In the genomic region with DNA sequence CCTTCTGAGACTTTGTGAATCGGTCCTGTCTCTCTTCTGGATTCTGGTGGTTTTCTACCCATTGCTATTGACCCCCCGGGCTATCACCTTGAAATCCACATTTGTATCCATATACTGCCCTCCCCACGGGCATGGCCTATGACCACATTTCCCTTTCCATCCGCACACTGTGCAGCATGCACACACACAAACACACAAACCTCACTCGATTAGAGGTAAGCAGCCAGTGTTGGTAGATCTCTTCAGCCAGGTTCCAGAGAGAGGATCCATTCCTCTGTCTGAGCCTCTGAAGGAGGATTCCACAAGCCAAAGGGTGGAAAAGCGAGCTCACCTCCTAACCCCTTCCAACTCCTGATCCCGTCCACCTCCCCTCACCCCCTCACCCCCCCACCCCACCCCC, we compare ENCODE assay signal across 25 mouse cellular contexts.
DNase-seq lines count a peak whose midpoint lies in the region; ATAC-seq and TF ChIP-seq lines count a peak whose summit lies in the region.
"Had no signal": no experiment of that assay in that cellular context is flagged by ENCODE, and none has a peak within 500 bp of the region (broad histone marks: within the 10 kb centered on the region; RNA-seq: fewer than 3 reads in every experiment).

No protein-coding gene starts in this region.

- TF ChIP-seq CTCF in layer of hippocampus, adult 2 months (conservative IDR thresholded peaks at IDR 0.05), result no peak
- TF ChIP-seq CTCF in cortical plate, adult 2 months (IDR thresholded peaks at IDR 0.05; ENCODE audit: extremely low read depth, insufficient read depth, low read length), result no peak

- H3K27ac ChIP-seq in heart, embryonic 11.5 days (ENCODE audit: low read depth, low read length), result no peak overlapping the region
- peak overlapping the region; percentile 78; the same call in 1 of the 2 replicates for H3K27ac ChIP-seq in layer of hippocampus, adult 2 months
- 0 out of 2 replicates have a peak overlapping the region, but pooled peaks have one; percentile 41 for H3K27ac ChIP-seq in lung, embryonic 15.5 days
- H3K27ac ChIP-seq in cortical plate, adult 2 months (ENCODE audit: insufficient read depth, low read length), result 0 out of 2 replicates have a peak overlapping the region, but pooled peaks have one; percentile 4
- H3K27ac ChIP-seq: forebrain, embryonic 10.5 days; forebrain, embryonic 13.5 days; heart, embryonic 15.5 days; hindbrain, embryonic 10.5 days; hindbrain, embryonic 13.5 days had no signal

- no peak overlapping the region for H3K4me2 ChIP-seq in heart, embryonic 11.5 days
- H3K4me2 ChIP-seq in lung, embryonic 15.5 days, result no peak overlapping the region
- H3K4me2 ChIP-seq: forebrain, embryonic 13.5 days; heart, embryonic 12.5 days; heart, embryonic 15.5 days; hindbrain, embryonic 13.5 days had no signal

- 77% methylated on average over 7 of the region's 7 CpGs for WGBS in heart, embryonic 11.5 days (ENCODE audit: insufficient replicate concordance)
- 87% methylated on average over 7 of the region's 7 CpGs for WGBS in lung, embryonic 15.5 days

- no peaks in the 10 kb centered on the region for H3K9me3 ChIP-seq in heart, embryonic 11.5 days (replicated peaks; ENCODE audit: control insufficient read depth, low read length)
- H3K9me3 ChIP-seq in lung, embryonic 15.5 days, result no peaks in the 10 kb centered on the region
- H3K9me3 ChIP-seq: forebrain, embryonic 10.5 days; forebrain, embryonic 13.5 days; heart, embryonic 12.5 days; heart, embryonic 15.5 days; hindbrain, embryonic 10.5 days; hindbrain, embryonic 13.5 days had no signal

- no peaks in the 10 kb centered on the region for H3K36me3 ChIP-seq in heart, embryonic 11.5 days (ENCODE audit: control insufficient read depth, insufficient read depth, low read length)
- H3K36me3 ChIP-seq in lung, embryonic 15.5 days, result no peaks in the 10 kb centered on the region
- H3K36me3 ChIP-seq: forebrain, embryonic 10.5 days; heart, embryonic 12.5 days; heart, embryonic 15.5 days; hindbrain, embryonic 10.5 days; hindbrain, embryonic 13.5 days had no signal

- ATAC-seq in heart, embryonic 11.5 days (replicated peaks; ENCODE audit: insufficient number of reproducible peaks, low FRiP score, low TSS enrichment), result no peak
- ATAC-seq in lung, embryonic 15.5 days (ENCODE audit: borderline replicate concordance, extremely low read depth, low FRiP score, low TSS enrichment), result no peak
- ATAC-seq: activated CD4-positive, CD25-positive, alpha-beta regulatory T cell, adult 4 months; forebrain, embryonic 13.5 days; forebrain, embryonic 16.5 days had no signal

- no peak overlapping the region for H3K4me3 ChIP-seq in heart, embryonic 11.5 days (ENCODE audit: low read depth, low read length)
- no peak overlapping the region for H3K4me3 ChIP-seq in layer of hippocampus, adult 2 months
- H3K4me3 ChIP-seq in lung, embryonic 15.5 days, result no peak overlapping the region
- H3K4me3 ChIP-seq in cortical plate, adult 2 months (ENCODE audit: insufficient read depth, low read length), result no peak overlapping the region
- H3K4me3 ChIP-seq: forebrain, embryonic 10.5 days; forebrain, embryonic 13.5 days; heart, embryonic 12.5 days; heart, embryonic 15.5 days; hindbrain, embryonic 10.5 days; hindbrain, embryonic 13.5 days had no signal

- DNase-seq in heart, adult 11 months, result peak; percentile 55
- DNase-seq in layer of hippocampus, adult 2 months (ENCODE audit: low spot score in 2 of 2), result no peak
- no peak for DNase-seq in layer of hippocampus, adult 9-11 months
- no peak for DNase-seq in lung, postnatal 4 days
- DNase-seq: adrenal gland, adult 8-10 months; adrenal gland, postnatal 25 days; cerebellum, adult 11-12 months; cerebellum, adult 8-10 months; cerebellum, postnatal 10 days; cerebellum, postnatal 36 days; gastrocnemius, postnatal 10 days; gastrocnemius, postnatal 36 days; heart, postnatal 10 days; heart, postnatal 36 days had no signal

- H3K4me1 ChIP-seq in heart, embryonic 11.5 days (ENCODE audit: control insufficient read depth, insufficient read depth, low read length), result peaks cover 13% of the 10 kb centered on the region
- H3K4me1 ChIP-seq in lung, embryonic 15.5 days, result peaks cover 36% of the 10 kb centered on the region
- H3K4me1 ChIP-seq in cortical plate, adult 2 months (ENCODE audit: control insufficient read depth, insufficient read depth, low read length), result peaks cover 2% of the 10 kb centered on the region; the same call in 1 of the 2 replicates

- TF ChIP-seq POLR2A in cortical plate, adult 2 months (IDR thresholded peaks at IDR 0.05; ENCODE audit: extremely low read depth, insufficient read depth, low read length), result no peak

- no peaks in the 10 kb centered on the region for H3K27me3 ChIP-seq in heart, embryonic 11.5 days (ENCODE audit: control insufficient read depth, insufficient read depth, low read length)
- H3K27me3 ChIP-seq in lung, embryonic 15.5 days, result no peaks in the 10 kb centered on the region
- H3K27me3 ChIP-seq: forebrain, embryonic 13.5 days; heart, embryonic 12.5 days; heart, embryonic 15.5 days; hindbrain, embryonic 13.5 days had no signal

- H3K9ac ChIP-seq in heart, embryonic 11.5 days (ENCODE audit: low read depth, low read length), result no peak overlapping the region
- no peak overlapping the region for H3K9ac ChIP-seq in lung, embryonic 15.5 days
- H3K9ac ChIP-seq: forebrain, embryonic 13.5 days; heart, embryonic 12.5 days; heart, embryonic 15.5 days; hindbrain, embryonic 13.5 days had no signal
